Mouse (Mus musculus): Measurements from ENCODE around the gene Mki67. TPM values are rescaled to one million over a fixed set of nuclear protein-coding genes. Genes with fewer than 3 reads are reported as not detected.

The Mki67 gene
- total and polyA plus RNA-seq, 2 experiments from 2014 or later, result 8.0 to 24.2 TPM

DNA sequence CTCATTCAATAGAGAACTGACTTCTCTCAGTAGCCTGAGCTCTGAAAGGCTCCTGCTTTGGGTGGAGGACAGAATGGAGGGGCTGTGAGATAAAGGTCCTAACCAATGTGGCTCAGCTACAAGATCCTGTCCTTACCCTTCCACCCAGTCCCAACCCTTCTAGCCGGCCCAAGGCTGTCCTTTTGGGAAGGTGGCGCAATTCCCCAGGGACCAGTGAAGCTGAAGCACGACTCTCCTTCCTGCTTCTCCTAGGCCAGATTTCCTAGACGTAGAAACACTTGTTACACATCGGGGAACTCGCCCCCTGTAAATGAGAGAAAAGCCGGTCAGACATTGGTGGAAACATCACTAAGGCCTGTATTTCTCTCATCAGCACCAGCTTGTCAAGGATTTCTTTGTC is 52.0 kb downstream of the Mki67 start:
- Histone ChIP-seq H3K4me3 (ENCODE audit: low read depth, low read length) (no peak overlapping the region), H3K9ac (replicated peaks; ENCODE audit: low read depth, low read length) (no peak overlapping the region), H3K4me1 (ENCODE audit: control insufficient read depth, insufficient read depth) (no peaks in the 10 kb centered on the region), H3K27ac (ENCODE audit: low read depth) (no peak overlapping the region), H3K4me2 (ENCODE audit: low read depth, low read length) (no peak overlapping the region), H3K9me3 (replicated peaks; ENCODE audit: control insufficient read depth, low read length) (no peaks in the 10 kb centered on the region), H3K36me3 (replicated peaks; ENCODE audit: control insufficient read depth, insufficient read depth, low read length) (no peaks in the 10 kb centered on the region), H3K27me3 (ENCODE audit: control insufficient read depth, insufficient read depth, low read length) (peaks cover 4% of the 10 kb centered on the region; the same call in 1 of the 2 replicates)
- no peak for ATAC-seq (ENCODE audit: insufficient read depth, low read depth)
- no peak for TF ChIP-seq CTCF (IDR thresholded peaks at IDR 0.05; ENCODE audit: low read depth)
- TF ChIP-seq EP300 (IDR thresholded peaks at IDR 0.05; ENCODE audit: low read depth), result no peak
- WGBS, result 73% methylated on average over 7 of the region's 7 CpGs
- DNase-seq (ENCODE audit: low spot score), result no peak

DNA sequence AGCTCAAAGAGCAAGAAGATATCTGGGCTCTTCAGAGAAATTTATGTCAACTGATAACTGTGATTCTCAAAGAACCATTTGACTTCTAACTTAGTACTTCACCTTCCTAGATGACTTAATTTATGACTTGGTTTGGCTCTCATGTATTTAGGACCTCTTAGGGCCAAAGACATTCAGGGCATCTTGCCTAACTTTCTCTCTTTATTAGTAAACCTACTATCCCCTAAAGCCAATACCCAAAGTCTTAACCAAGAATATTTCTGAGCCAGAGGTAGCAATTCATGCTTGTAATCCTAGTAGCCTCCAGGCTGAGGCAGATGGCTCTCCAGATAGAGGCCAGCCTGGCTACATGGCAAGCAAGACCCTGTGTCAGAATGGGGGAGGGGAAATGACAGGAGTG is 55.8 kb downstream of the Mki67 start:
- Histone ChIP-seq H3K27me3 (ENCODE audit: control insufficient read depth, insufficient read depth, low read length) (no peaks in the 10 kb centered on the region), H3K4me3 (ENCODE audit: low read depth, low read length) (no peak overlapping the region), H3K9ac (replicated peaks; ENCODE audit: low read depth, low read length) (no peak overlapping the region), H3K4me2 (ENCODE audit: low read depth, low read length) (no peak overlapping the region), H3K4me1 (ENCODE audit: control insufficient read depth, insufficient read depth) (no peaks in the 10 kb centered on the region), H3K27ac (ENCODE audit: low read depth) (no peak overlapping the region), H3K36me3 (replicated peaks; ENCODE audit: control insufficient read depth, insufficient read depth, low read length) (no peaks in the 10 kb centered on the region), H3K9me3 (replicated peaks; ENCODE audit: control insufficient read depth, low read length) (no peaks in the 10 kb centered on the region)
- no peak for DNase-seq (ENCODE audit: low spot score)
- TF ChIP-seq CTCF (IDR thresholded peaks at IDR 0.05; ENCODE audit: low read depth) (no peak), EP300 (IDR thresholded peaks at IDR 0.05; ENCODE audit: low read depth) (no peak)
- no peak for ATAC-seq (ENCODE audit: insufficient read depth, low read depth)

DNA sequence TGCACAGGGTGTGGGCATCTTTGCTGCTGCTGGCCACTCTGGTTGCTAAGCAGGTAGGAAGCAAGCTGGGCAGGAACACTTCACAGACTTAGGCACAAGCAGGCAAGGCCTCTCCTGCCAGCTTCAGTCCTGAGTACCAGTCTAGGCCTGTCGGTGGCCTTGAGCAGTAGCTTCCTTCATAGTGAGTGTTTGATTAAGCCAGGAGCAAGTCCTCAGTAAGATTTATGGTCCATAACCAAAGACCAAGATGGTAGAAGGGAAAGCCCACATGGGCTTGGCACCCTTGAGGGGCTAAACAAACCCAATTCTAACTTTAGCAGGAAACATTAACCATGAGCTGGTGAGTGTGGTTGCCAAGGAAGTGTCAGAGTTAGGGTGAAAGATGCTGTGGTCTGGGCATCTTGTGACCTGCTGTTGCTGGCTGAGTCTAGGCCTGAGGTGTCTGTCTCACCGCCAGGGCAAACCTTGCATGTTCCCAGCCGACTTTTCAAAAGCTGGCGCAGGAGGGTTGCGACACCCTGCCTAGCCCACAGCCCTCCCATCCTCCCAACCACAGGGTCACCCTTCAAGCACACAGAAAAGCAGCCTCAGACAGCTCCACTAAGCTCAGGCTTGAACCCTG is 56.7 kb downstream of the Mki67 start:
- Histone ChIP-seq H3K4me2 (ENCODE audit: low read depth, low read length) (no peak overlapping the region), H3K4me3 (ENCODE audit: low read depth, low read length) (no peak overlapping the region), H3K4me1 (ENCODE audit: control insufficient read depth, insufficient read depth) (no peaks in the 10 kb centered on the region), H3K27ac (ENCODE audit: low read depth) (no peak overlapping the region), H3K9me3 (replicated peaks; ENCODE audit: control insufficient read depth, low read length) (no peaks in the 10 kb centered on the region), H3K36me3 (replicated peaks; ENCODE audit: control insufficient read depth, insufficient read depth, low read length) (no peaks in the 10 kb centered on the region), H3K9ac (replicated peaks; ENCODE audit: low read depth, low read length) (no peak overlapping the region), H3K27me3 (ENCODE audit: control insufficient read depth, insufficient read depth, low read length) (no peaks in the 10 kb centered on the region)
- 85% methylated on average over 5 of the region's 5 CpGs for WGBS
- no peak for DNase-seq (ENCODE audit: low spot score)
- no peak for ATAC-seq (ENCODE audit: insufficient read depth, low read depth)
- TF ChIP-seq CTCF (IDR thresholded peaks at IDR 0.05; ENCODE audit: low read depth), result no peak
- TF ChIP-seq EP300 (IDR thresholded peaks at IDR 0.05; ENCODE audit: low read depth), result no peak

DNA sequence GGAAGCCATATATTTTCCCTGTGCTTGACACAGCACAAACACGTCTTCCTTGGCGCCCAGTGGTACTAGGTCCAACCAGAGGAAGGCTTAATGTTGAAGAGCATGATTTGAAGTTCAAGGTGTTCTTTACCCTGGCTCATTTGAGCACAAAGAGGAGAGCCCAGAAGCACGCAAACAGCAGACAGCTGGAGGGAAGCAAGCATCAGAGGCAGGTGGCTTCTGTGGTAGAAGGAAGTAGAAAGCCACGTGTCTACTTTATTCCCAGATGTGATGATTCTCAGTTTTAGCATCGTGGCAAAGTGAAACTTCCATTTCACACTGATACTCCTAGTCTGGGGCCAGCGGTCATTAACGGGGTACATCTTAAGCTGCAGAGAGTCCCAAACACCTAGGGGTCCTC is 58.0 kb downstream of the Mki67 start:
- Histone ChIP-seq H3K4me2 (ENCODE audit: low read depth, low read length) (no peak overlapping the region), H3K4me3 (ENCODE audit: low read depth, low read length) (no peak overlapping the region), H3K36me3 (replicated peaks; ENCODE audit: control insufficient read depth, insufficient read depth, low read length) (no peaks in the 10 kb centered on the region; the same call in 1 of the 2 replicates), H3K9me3 (replicated peaks; ENCODE audit: control insufficient read depth, low read length) (no peaks in the 10 kb centered on the region), H3K27me3 (ENCODE audit: control insufficient read depth, insufficient read depth, low read length) (no peaks in the 10 kb centered on the region), H3K4me1 (ENCODE audit: control insufficient read depth, insufficient read depth) (no peaks in the 10 kb centered on the region), H3K9ac (replicated peaks; ENCODE audit: low read depth, low read length) (no peak overlapping the region), H3K27ac (ENCODE audit: low read depth) (no peak overlapping the region)
- DNase-seq (ENCODE audit: low spot score) (no peak), ATAC-seq (ENCODE audit: insufficient read depth, low read depth) (no peak)
- WGBS, result 82% methylated on average over 7 of the region's 7 CpGs
- TF ChIP-seq EP300 (IDR thresholded peaks at IDR 0.05; ENCODE audit: low read depth) (no peak), CTCF (IDR thresholded peaks at IDR 0.05; ENCODE audit: low read depth) (no peak)

DNA sequence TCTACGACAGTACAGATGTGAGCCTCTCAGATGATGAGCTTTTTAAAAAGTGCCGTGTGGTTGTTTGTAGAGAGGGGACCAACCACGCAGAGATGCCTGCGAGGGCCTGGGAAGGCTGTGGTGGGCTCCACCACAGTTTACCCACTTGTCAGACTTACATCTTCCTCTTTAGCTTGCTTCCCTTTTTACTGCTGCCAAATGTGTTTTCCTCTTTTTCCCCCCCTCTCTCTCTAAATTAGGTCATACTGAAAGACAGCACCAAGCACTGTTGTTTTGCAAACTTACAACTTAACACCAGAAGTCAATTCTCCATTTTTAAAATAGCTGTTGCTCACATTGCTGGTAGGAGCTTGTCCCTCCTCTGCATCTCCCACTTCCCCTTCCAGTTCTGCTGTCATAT is 61.0 kb downstream of the Mki67 start:
- no peaks in the 10 kb centered on the region for H3K27me3 ChIP-seq (ENCODE audit: control insufficient read depth, insufficient read depth, low read length)
- ATAC-seq (ENCODE audit: insufficient read depth, low read depth) (no peak), DNase-seq (ENCODE audit: low spot score) (no peak)
- no peaks in the 10 kb centered on the region for H3K4me1 ChIP-seq (ENCODE audit: control insufficient read depth, insufficient read depth)
- H3K4me3 ChIP-seq (ENCODE audit: low read depth, low read length), result no peak overlapping the region
- 74% methylated on average over 4 of the region's 4 CpGs for WGBS
- TF ChIP-seq EP300 (IDR thresholded peaks at IDR 0.05; ENCODE audit: low read depth), result no peak
- no peak for TF ChIP-seq CTCF (IDR thresholded peaks at IDR 0.05; ENCODE audit: low read depth)
- no peaks in the 10 kb centered on the region; the same call in 1 of the 2 replicates for H3K36me3 ChIP-seq (replicated peaks; ENCODE audit: control insufficient read depth, insufficient read depth, low read length)
- no peak overlapping the region for H3K4me2 ChIP-seq (ENCODE audit: low read depth, low read length)
- H3K9me3 ChIP-seq (replicated peaks; ENCODE audit: control insufficient read depth, low read length), result no peaks in the 10 kb centered on the region
- no peak overlapping the region for H3K27ac ChIP-seq (ENCODE audit: low read depth)
- H3K9ac ChIP-seq (replicated peaks; ENCODE audit: low read depth, low read length), result no peak overlapping the region

DNA sequence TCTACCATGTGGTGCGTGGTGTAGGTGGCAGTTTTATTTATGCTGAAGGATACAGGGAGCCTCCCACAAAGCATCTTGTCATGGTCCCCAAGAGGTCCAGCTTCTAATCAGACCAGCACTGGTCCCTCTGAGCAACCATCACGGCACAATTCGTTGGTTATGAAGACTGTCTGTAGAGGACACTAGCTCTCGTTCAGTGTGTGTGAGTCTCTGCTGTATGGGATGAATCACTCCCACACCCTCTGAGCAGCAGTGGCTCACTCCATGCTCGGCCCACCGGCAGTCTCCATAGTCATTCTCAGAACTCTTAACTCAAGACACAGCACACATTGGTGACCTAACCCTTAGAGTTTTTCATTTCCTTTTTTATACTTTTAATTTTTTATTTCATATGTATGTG is 61.9 kb downstream of the Mki67 start:
- ATAC-seq (ENCODE audit: insufficient read depth, low read depth) (no peak), DNase-seq (ENCODE audit: low spot score) (no peak)
- Histone ChIP-seq H3K4me3 (ENCODE audit: low read depth, low read length) (no peak overlapping the region), H3K27ac (ENCODE audit: low read depth) (no peak overlapping the region), H3K4me1 (ENCODE audit: control insufficient read depth, insufficient read depth) (no peaks in the 10 kb centered on the region), H3K27me3 (ENCODE audit: control insufficient read depth, insufficient read depth, low read length) (no peaks in the 10 kb centered on the region), H3K9ac (replicated peaks; ENCODE audit: low read depth, low read length) (no peak overlapping the region), H3K9me3 (replicated peaks; ENCODE audit: control insufficient read depth, low read length) (no peaks in the 10 kb centered on the region), H3K36me3 (replicated peaks; ENCODE audit: control insufficient read depth, insufficient read depth, low read length) (no peaks in the 10 kb centered on the region; the same call in 1 of the 2 replicates), H3K4me2 (ENCODE audit: low read depth, low read length) (no peak overlapping the region)
- WGBS, result 81% methylated on average over 6 of the region's 6 CpGs
- no peak for TF ChIP-seq EP300 (IDR thresholded peaks at IDR 0.05; ENCODE audit: low read depth)
- TF ChIP-seq CTCF (IDR thresholded peaks at IDR 0.05; ENCODE audit: low read depth), result no peak

All from heart, postnatal 0 days (tissue).